Mouse (Mus musculus) adrenal gland, postnatal 4 days (tissue): ENCODE measurements around the gene Dmkn. TPM values are rescaled to one million over a fixed set of nuclear protein-coding genes. Genes with fewer than 3 reads are reported as not detected.
A peak's percentile ranks its signal among the peaks of the same experiment; 100 is the strongest.
"Not testable (repeated sequence)": the region's sequence is repeated elsewhere in the genome, so short reads cannot be mapped to it uniquely, and the experiment has no call there.

Experiments
- DNase-seq, 2 experiments: peaks; one replicate each; pipeline ENCODE4 v3.0.0; 2021 to 2022; ENCODE audit warnings: low spot score in 2 of 2, mixed read lengths in 2 of 2
- long read RNA-seq, 2 experiments: library from polyadenylated mRNA; stranded (forward); transcript quantifications; one replicate each; pipeline ENCODE4 v2.0.0; 2021
- total RNA-seq, 2 experiments: library from RNA; stranded (reverse); gene quantifications; 2 replicates each; pipeline ENCODE4 v1.2.3; 2021

The Dmkn gene
- total RNA-seq, result 1 to 10 TPM; 3.2 to 4.2 TPM
- long read RNA-seq, experiment 1, partial matches to known transcripts, result 1 of 5 reads
- long read RNA-seq, experiment 1, other reads (novel, unspliced or antisense), result 0 of 5 reads
- long read RNA-seq, experiment 2, partial matches to known transcripts, result 0 of 3 reads
- long read RNA-seq, experiment 2, other reads (novel, unspliced or antisense), result 0 of 3 reads

GRCm38 (mm10) chr7:30763456-30763855, at the start of gene Dmkn:
Dmkn (plus strand) TSS chr7:30763756.
- no peak for DNase-seq

- peak; percentile 45 to 72 for DNase-seq
Measured at GRCm38 (mm10) chr7:30717006-30717715, 46.4 kb upstream of the Dmkn start.

GRCm38 (mm10) chr7:30717716-30718046, 45.9 kb upstream of the Dmkn start:
- no peak for DNase-seq

GRCm38 (mm10) chr7:30719669-30720068, 43.9 kb upstream of the Dmkn start:
- no peak for DNase-seq

GRCm38 (mm10) chr7:30721286-30721685, 42.3 kb upstream of the Dmkn start:
- DNase-seq, result no peak

- DNase-seq, result no peak
Measured at GRCm38 (mm10) chr7:30723274-30723953, 40.1 kb upstream of the Dmkn start.

- DNase-seq, result no peak
Measured at GRCm38 (mm10) chr7:30728214-30728613, 35.3 kb upstream of the Dmkn start.

GRCm38 (mm10) chr7:30728739-30729395, 34.7 kb upstream of the Dmkn start:
- DNase-seq, result no peak

GRCm38 (mm10) chr7:30729396-30730063, 34.0 kb upstream of the Dmkn start, which contains the start of gene Tmem147:
Tmem147 (minus strand) TSS chr7:30729540.
- peak; percentile 79 to 89 for DNase-seq

- not testable (repeated sequence) for DNase-seq
Measured at GRCm38 (mm10) chr7:30730064-30730722, 33.4 kb upstream of the Dmkn start.

- no peak for DNase-seq
Measured at GRCm38 (mm10) chr7:30736211-30736610, 27.3 kb upstream of the Dmkn start.

GRCm38 (mm10) chr7:30742570-30742969, 21.0 kb upstream of the Dmkn start:
- not testable (repeated sequence) for DNase-seq

- DNase-seq, result not testable (repeated sequence)
Measured at GRCm38 (mm10) chr7:30743617-30744016, 19.9 kb upstream of the Dmkn start, which contains the start of gene Gapdhs. Gapdhs (minus strand) TSS chr7:30743681.

- no peak for DNase-seq
Measured at GRCm38 (mm10) chr7:30744022-30744598, 19.4 kb upstream of the Dmkn start.

GRCm38 (mm10) chr7:30747525-30748204, 15.9 kb upstream of the Dmkn start:
- DNase-seq, result no peak

- DNase-seq, result no peak
Measured at GRCm38 (mm10) chr7:30749824-30750606, 13.5 kb upstream of the Dmkn start.

- DNase-seq, result no peak
Measured at GRCm38 (mm10) chr7:30751086-30751669, 12.4 kb upstream of the Dmkn start, which contains the start of gene Sbsn. Sbsn (plus strand) TSS chr7:30751471.

- no peak for DNase-seq
Measured at GRCm38 (mm10) chr7:30757001-30757400, 6.6 kb upstream of the Dmkn start.
